Mouse (Mus musculus) CH12.LX (cell line): Measurements from ENCODE around the gene Gm38119. TPM values are rescaled to one million over a fixed set of nuclear protein-coding genes. Genes with fewer than 3 reads are reported as not detected.

Experiments used
- polyA plus RNA-seq: library from polyadenylated mRNA; unstranded; fragments of >175 nt; gene quantifications from 2 replicates; pipeline ENCODE4 v1.2.1, GENCODE M21; 2012; ENCODE audit warnings: low read depth; ENCODE audit not compliant: insufficient read length
- total RNA-seq, 2 experiments: library from RNA; depleted of rRNA; stranded (reverse); fragments of 300-350 nt in 1 of 2; fragments of >200 nt in 1 of 2; gene quantifications; 2 replicates each; pipeline ENCODE4 v1.2.3; 2012 to 2014

The Gm38119 gene
- total and polyA plus RNA-seq, 3 experiments = not detected

Other genes with a start within 250 kb of the Gm38119 start
Only the 20 nearest of the 26 such genes appear.
- gene Ivl, start 165.4 kb downstream of the Gm38119 start, total RNA-seq (2012; rRNA removed) = 0.04 TPM in 1 of 2 replicates, not detected in the other
- 0.30 and 0.31 TPM in 2 replicates for gene Ivl, start 165.4 kb downstream of the Gm38119 start, total RNA-seq (2014; rRNA removed)
- 0.38 and 0.44 TPM in 2 replicates for gene Ivl, start 165.4 kb downstream of the Gm38119 start, polyA plus RNA-seq
- gene Smcp, start 150.1 kb downstream of the Gm38119 start, total RNA-seq (2012; rRNA removed) = not detected in 2 replicates
- gene Smcp, start 150.1 kb downstream of the Gm38119 start, total RNA-seq (2014; rRNA removed) = not detected in 2 replicates
- gene Smcp, start 150.1 kb downstream of the Gm38119 start, polyA plus RNA-seq = not detected in 2 replicates
- not detected in 2 replicates for gene 2210017I01Rik, start 131.6 kb downstream of the Gm38119 start, total RNA-seq (2012; rRNA removed)
- not detected in 2 replicates for gene 2210017I01Rik, start 131.6 kb downstream of the Gm38119 start, total RNA-seq (2014; rRNA removed)
- not detected in 2 replicates for gene 2210017I01Rik, start 131.6 kb downstream of the Gm38119 start, polyA plus RNA-seq
- not detected in 2 replicates for gene Lce6a, start 117.4 kb downstream of the Gm38119 start, total RNA-seq (2012; rRNA removed)
- not detected in 2 replicates for gene Lce6a, start 117.4 kb downstream of the Gm38119 start, total RNA-seq (2014; rRNA removed)
- gene Lce6a, start 117.4 kb downstream of the Gm38119 start, polyA plus RNA-seq = not detected in 2 replicates
- not detected in 2 replicates for gene Lce1a1, start 90.8 kb downstream of the Gm38119 start, total RNA-seq (2012; rRNA removed)
- not detected in 2 replicates for gene Lce1a1, start 90.8 kb downstream of the Gm38119 start, total RNA-seq (2014; rRNA removed)
- not detected in 2 replicates for gene Lce1a1, start 90.8 kb downstream of the Gm38119 start, polyA plus RNA-seq
- gene Lce1b, start 82.2 kb downstream of the Gm38119 start, total RNA-seq (2012; rRNA removed) = not detected in 2 replicates
- gene Lce1b, start 82.2 kb downstream of the Gm38119 start, total RNA-seq (2014; rRNA removed) = not detected in 2 replicates
- gene Lce1b, start 82.2 kb downstream of the Gm38119 start, polyA plus RNA-seq = not detected in 2 replicates
- gene Lce1a2, start 68.8 kb downstream of the Gm38119 start, total RNA-seq (2012; rRNA removed) = not detected in 2 replicates
- not detected in 2 replicates for gene Lce1a2, start 68.8 kb downstream of the Gm38119 start, total RNA-seq (2014; rRNA removed)
- gene Lce1a2, start 68.8 kb downstream of the Gm38119 start, polyA plus RNA-seq = not detected in 2 replicates
- gene Lce1c, start 59.8 kb downstream of the Gm38119 start, total RNA-seq (2012; rRNA removed) = not detected in 2 replicates
- not detected in 2 replicates for gene Lce1c, start 59.8 kb downstream of the Gm38119 start, total RNA-seq (2014; rRNA removed)
- not detected in 2 replicates for gene Lce1c, start 59.8 kb downstream of the Gm38119 start, polyA plus RNA-seq
- not detected in 2 replicates for gene Lce1d, start 51.9 kb downstream of the Gm38119 start, total RNA-seq (2012; rRNA removed)
- gene Lce1d, start 51.9 kb downstream of the Gm38119 start, total RNA-seq (2014; rRNA removed) = not detected in 2 replicates
- gene Lce1d, start 51.9 kb downstream of the Gm38119 start, polyA plus RNA-seq = not detected in 2 replicates
- gene Lce1e, start 30.0 kb downstream of the Gm38119 start, total RNA-seq (2012; rRNA removed) = not detected in 2 replicates
- not detected in 2 replicates for gene Lce1e, start 30.0 kb downstream of the Gm38119 start, total RNA-seq (2014; rRNA removed)
- not detected in 2 replicates for gene Lce1e, start 30.0 kb downstream of the Gm38119 start, polyA plus RNA-seq
- gene Lce1f, start 18.7 kb downstream of the Gm38119 start, total RNA-seq (2012; rRNA removed) = not detected in 2 replicates
- not detected in 2 replicates for gene Lce1f, start 18.7 kb downstream of the Gm38119 start, total RNA-seq (2014; rRNA removed)
- gene Lce1f, start 18.7 kb downstream of the Gm38119 start, polyA plus RNA-seq = not detected in 2 replicates
- gene Lce1g, start 13.2 kb upstream of the Gm38119 start, total RNA-seq (2012; rRNA removed) = not detected in 2 replicates
- gene Lce1g, start 13.2 kb upstream of the Gm38119 start, total RNA-seq (2014; rRNA removed) = not detected in 2 replicates
- gene Lce1g, start 13.2 kb upstream of the Gm38119 start, polyA plus RNA-seq = not detected in 2 replicates
- gene Lce1h, start 26.0 kb upstream of the Gm38119 start, total RNA-seq (2012; rRNA removed) = not detected in 2 replicates
- gene Lce1h, start 26.0 kb upstream of the Gm38119 start, total RNA-seq (2014; rRNA removed) = not detected in 2 replicates
- not detected in 2 replicates for gene Lce1h, start 26.0 kb upstream of the Gm38119 start, polyA plus RNA-seq
- not detected in 2 replicates for gene Lce1i, start 39.8 kb upstream of the Gm38119 start, total RNA-seq (2012; rRNA removed)
- not detected in 2 replicates for gene Lce1i, start 39.8 kb upstream of the Gm38119 start, total RNA-seq (2014; rRNA removed)
- gene Lce1i, start 39.8 kb upstream of the Gm38119 start, polyA plus RNA-seq = not detected in 2 replicates
- gene Lce1j, start 51.4 kb upstream of the Gm38119 start, total RNA-seq (2012; rRNA removed) = not detected in 2 replicates
- gene Lce1j, start 51.4 kb upstream of the Gm38119 start, total RNA-seq (2014; rRNA removed) = not detected in 2 replicates
- not detected in 2 replicates for gene Lce1j, start 51.4 kb upstream of the Gm38119 start, polyA plus RNA-seq
- not detected in 2 replicates for gene Lce1k, start 68.8 kb upstream of the Gm38119 start, total RNA-seq (2012; rRNA removed)
- gene Lce1k, start 68.8 kb upstream of the Gm38119 start, total RNA-seq (2014; rRNA removed) = not detected in 2 replicates
- not detected in 2 replicates for gene Lce1k, start 68.8 kb upstream of the Gm38119 start, polyA plus RNA-seq
- gene Kprp, start 88.2 kb upstream of the Gm38119 start, total RNA-seq (2012; rRNA removed) = not detected in 2 replicates
- gene Kprp, start 88.2 kb upstream of the Gm38119 start, total RNA-seq (2014; rRNA removed) = not detected in 2 replicates
- gene Kprp, start 88.2 kb upstream of the Gm38119 start, polyA plus RNA-seq = not detected in 2 replicates
- gene Lce1l, start 112.2 kb upstream of the Gm38119 start, total RNA-seq (2012; rRNA removed) = not detected in 2 replicates
- gene Lce1l, start 112.2 kb upstream of the Gm38119 start, total RNA-seq (2014; rRNA removed) = not detected in 2 replicates
- not detected in 2 replicates for gene Lce1l, start 112.2 kb upstream of the Gm38119 start, polyA plus RNA-seq
- not detected in 2 replicates for gene 2310050C09Rik, start 131.1 kb upstream of the Gm38119 start, total RNA-seq (2012; rRNA removed)
- not detected in 2 replicates for gene 2310050C09Rik, start 131.1 kb upstream of the Gm38119 start, total RNA-seq (2014; rRNA removed)
- not detected in 2 replicates for gene 2310050C09Rik, start 131.1 kb upstream of the Gm38119 start, polyA plus RNA-seq
- not detected in 2 replicates for gene Lce3a, start 187.1 kb upstream of the Gm38119 start, total RNA-seq (2012; rRNA removed)
- not detected in 2 replicates for gene Lce3a, start 187.1 kb upstream of the Gm38119 start, total RNA-seq (2014; rRNA removed)
- not detected in 2 replicates for gene Lce3a, start 187.1 kb upstream of the Gm38119 start, polyA plus RNA-seq